Mouse (Mus musculus) heart, adult 8-10 months (tissue): ENCODE results near the gene Ccnyl1. TPM values are rescaled to one million over a fixed set of nuclear protein-coding genes. Genes with fewer than 3 reads are reported as not detected.
A peak's percentile ranks its signal among the peaks of the same experiment; 100 is the strongest.
"Not testable (repeated sequence)": the region's sequence is repeated elsewhere in the genome, so short reads cannot be mapped to it uniquely, and the experiment has no call there.

Source experiments
- DNase-seq: peaks from one replicate; pipeline ENCODE4 v3.0.0; 2022; ENCODE audit warnings: low spot score
- total RNA-seq, 4 experiments: library from RNA; stranded (reverse); gene quantifications; 2 replicates each; pipeline ENCODE4 v1.2.4; 2022

Gene Ccnyl1
- 10 to 100 TPM; 10.3 to 16.9 (median 12.9) TPM for total RNA-seq

- peak; percentile 97 for DNase-seq
Observed at GRCm38 (mm10) chr1:64690213-64691013, at the start of gene Ccnyl1. Gene Ccnyl1, plus strand, starts transcription at chr1:64690455.

GRCm38 (mm10) chr1:64641069-64641468 lies 49.2 kb upstream of the Ccnyl1 start:
- no peak for DNase-seq

GRCm38 (mm10) chr1:64642541-64642940 lies 47.7 kb upstream of the Ccnyl1 start:
- DNase-seq: not testable (repeated sequence)

GRCm38 (mm10) chr1:64644513-64644912 lies 45.7 kb upstream of the Ccnyl1 start:
- DNase-seq: no peak

GRCm38 (mm10) chr1:64649362-64650124 lies 40.7 kb upstream of the Ccnyl1 start:
- DNase-seq: peak; percentile 7

GRCm38 (mm10) chr1:64653701-64654100 lies 36.6 kb upstream of the Ccnyl1 start:
- no peak for DNase-seq

- no peak for DNase-seq
Observed at GRCm38 (mm10) chr1:64655415-64655814, 34.8 kb upstream of the Ccnyl1 start.

- DNase-seq: no peak
Observed at GRCm38 (mm10) chr1:64656423-64657129, 33.7 kb upstream of the Ccnyl1 start.

- peak; percentile 60 for DNase-seq
Observed at GRCm38 (mm10) chr1:64658876-64659275, 31.4 kb upstream of the Ccnyl1 start.

GRCm38 (mm10) chr1:64667111-64667633 lies 23.1 kb upstream of the Ccnyl1 start:
- DNase-seq: no peak

- DNase-seq: no peak
Observed at GRCm38 (mm10) chr1:64669451-64669850, 20.8 kb upstream of the Ccnyl1 start.

GRCm38 (mm10) chr1:64673931-64674330 lies 16.3 kb upstream of the Ccnyl1 start:
- DNase-seq: no peak

- DNase-seq: no peak
Observed at GRCm38 (mm10) chr1:64676060-64676839, 14.0 kb upstream of the Ccnyl1 start.

GRCm38 (mm10) chr1:64681499-64681898 lies 8.8 kb upstream of the Ccnyl1 start:
- DNase-seq: no peak

- DNase-seq: no peak
Observed at GRCm38 (mm10) chr1:64683039-64683438, 7.2 kb upstream of the Ccnyl1 start.

- DNase-seq: no peak
Observed at GRCm38 (mm10) chr1:64684440-64684839, 5.8 kb upstream of the Ccnyl1 start.

GRCm38 (mm10) chr1:64688046-64688445 lies 2.2 kb upstream of the Ccnyl1 start:
- DNase-seq: no peak

- no peak for DNase-seq
Observed at GRCm38 (mm10) chr1:64689561-64690212, 568 bp upstream of the Ccnyl1 start.

GRCm38 (mm10) chr1:64691121-64691551 lies 881 bp downstream of the Ccnyl1 start:
- peak; percentile 57 for DNase-seq

GRCm38 (mm10) chr1:64691581-64691980 lies 1.3 kb downstream of the Ccnyl1 start:
- no peak for DNase-seq

GRCm38 (mm10) chr1:64695156-64695555 lies 4.9 kb downstream of the Ccnyl1 start:
- DNase-seq: no peak
